Mouse (Mus musculus) lung, postnatal 0 days (tissue): Measurements from ENCODE around the gene Arhgap29. TPM values are rescaled to one million over a fixed set of nuclear protein-coding genes. Genes with fewer than 3 reads are reported as not detected.

ENCODE experiments used
- ATAC-seq: fragments of 200-750 bp; cut with Nextera tagmentation; 2 replicates; pipeline ENCODE4 v1.8.0; 2017; ENCODE audit warnings: moderate library complexity
- DNase-seq: peaks from one replicate; pipeline ENCODE4 v3.0.0-alpha.2; 2016; ENCODE audit warnings: low spot score
- H3K27ac ChIP-seq: fragments of 300-500 bp; sonication (generic); 2 replicates; pipeline ENCODE4 v1.5.1; 2014; ENCODE audit warnings: antibody characterized with exemption, mild to moderate bottlenecking, low read length, mixed read lengths
- H3K27me3 ChIP-seq: fragments of 300-500 bp; sonication (generic); replicated peaks from 2 replicates; pipeline ENCODE4 v1.6.1; 2014; ENCODE audit warnings: low read length, mixed read lengths; ENCODE audit not compliant: insufficient read depth
- H3K36me3 ChIP-seq: fragments of 300-500 bp; sonication (generic); 2 replicates; pipeline ENCODE4 v1.6.1; 2014; ENCODE audit warnings: low read length, mixed read lengths; ENCODE audit not compliant: insufficient read depth
- H3K4me1 ChIP-seq: fragments of 300-500 bp; sonication (generic); 2 replicates; pipeline ENCODE4 v1.6.1; 2014; ENCODE audit warnings: antibody characterized with exemption, low read depth, low read length, mixed read lengths; ENCODE audit not compliant: insufficient read depth
- H3K4me2 ChIP-seq: fragments of 300-500 bp; sonication (generic); replicated peaks from 2 replicates; pipeline ENCODE4 v1.6.1; 2014; ENCODE audit warnings: low read depth, mild to moderate bottlenecking, low read length, moderate library complexity, mixed read lengths
- H3K4me3 ChIP-seq: fragments of 300-500 bp; sonication (generic); 2 replicates; pipeline ENCODE4 v1.5.1; 2014; ENCODE audit warnings: low read depth, low read length
- H3K9ac ChIP-seq: fragments of 300-500 bp; sonication (generic); replicated peaks from 2 replicates; pipeline ENCODE4 v1.6.1; 2014; ENCODE audit warnings: low read depth, mild to moderate bottlenecking
- H3K9me3 ChIP-seq: fragments of 300-500 bp; sonication (generic); 2 replicates; pipeline ENCODE4 v1.6.1; 2016; ENCODE audit warnings: low read length, mixed read lengths
- CTCF ChIP-seq: IDR thresholded peaks from 2 replicates; pipeline ENCODE4 v1.5.1; 2016; ENCODE audit warnings: antibody characterized with exemption, mild to moderate bottlenecking
- EP300 ChIP-seq: IDR thresholded peaks from 2 replicates; pipeline ENCODE4 v1.6.1; 2016; ENCODE audit warnings: antibody characterized with exemption, mild to moderate bottlenecking, control low read depth
- WGBS: fragments of 180-500 bp; shearing (Covaris S2); extraction: QIAGEN DNeasy Blood & Tissue Kit; methylation state at CpG from one replicate; pipeline ENCODE4 v1.1.7; 2014; 5-methylcytosine and 5-hydroxymethylcytosine counted together
- polyA plus RNA-seq: library from polyadenylated mRNA; unstranded; fragments of >200 nt; fragmentation: Nextera tagmentation; extraction: Ambion mirVana; gene quantifications from 2 replicates; pipeline ENCODE4 v1.2.1, GENCODE M21; 2015

Gene Arhgap29
- polyA plus RNA-seq, 1 experiment from 2014 or later = 56.8 TPM

DNA sequence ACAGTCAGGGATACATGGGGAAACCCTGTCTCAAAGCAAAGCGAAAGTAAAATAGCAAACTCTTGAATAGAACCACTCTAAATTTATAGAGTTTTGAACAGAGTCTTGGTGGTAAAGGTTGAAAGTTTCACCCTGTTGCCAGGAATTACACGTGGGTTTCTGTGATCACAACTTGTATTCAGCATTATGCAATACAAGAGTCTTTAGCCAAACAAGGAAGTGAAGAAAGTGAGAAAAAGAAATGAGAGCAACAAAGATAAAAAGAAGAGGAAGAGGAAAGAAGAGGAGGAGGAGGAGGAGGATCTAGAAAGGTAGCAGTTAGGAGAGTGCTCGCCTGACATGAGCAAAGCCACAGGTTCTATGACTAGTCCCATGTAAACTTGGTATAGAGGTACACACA is 70.0 kb downstream of the Arhgap29 start:
- no peak overlapping the region for H3K27ac ChIP-seq
- 56% methylated on average over 3 of the region's 3 CpGs for WGBS
- no peaks in the 10 kb centered on the region for H3K36me3 ChIP-seq
- TF ChIP-seq CTCF = no peak
- no peak for TF ChIP-seq EP300
- 0 out of 2 replicates have a peak, but pooled peaks cover 3% of the 10 kb centered on the region for H3K4me1 ChIP-seq
- H3K4me3 ChIP-seq = no peak overlapping the region
- ATAC-seq (no peak), DNase-seq (no peak)
- H3K9ac ChIP-seq = no peak overlapping the region
- no peaks in the 10 kb centered on the region for H3K9me3 ChIP-seq
- H3K4me2 ChIP-seq = no peak overlapping the region
- H3K27me3 ChIP-seq = no peaks in the 10 kb centered on the region

DNA sequence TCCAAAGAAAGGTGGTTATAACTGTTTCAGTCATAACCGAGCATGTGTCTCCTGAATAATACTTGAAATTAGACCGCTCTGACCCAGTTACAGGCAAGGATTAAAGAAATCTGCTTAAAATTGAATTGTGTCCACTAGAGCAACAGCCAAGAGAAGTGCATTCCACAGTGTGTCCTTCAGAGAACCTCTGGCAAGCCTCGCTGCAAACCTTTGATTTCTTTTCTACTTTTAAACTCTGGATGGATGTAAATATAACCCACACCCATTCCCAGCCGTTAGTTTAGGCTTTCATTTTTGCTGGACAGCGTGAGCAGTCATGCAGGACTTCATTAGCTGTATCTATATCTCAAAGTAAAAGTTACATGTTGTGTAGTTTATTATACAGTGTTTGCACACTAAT is 74.3 kb downstream of the Arhgap29 start:
- ATAC-seq (peak; percentile 12; the same call in 1 of the 2 replicates), DNase-seq (peak; percentile 38)
- WGBS = 31% methylated on average over 5 of the region's 5 CpGs
- no peaks in the 10 kb centered on the region for H3K27me3 ChIP-seq
- H3K4me3 ChIP-seq = no peak overlapping the region
- H3K36me3 ChIP-seq = no peaks in the 10 kb centered on the region
- no peaks in the 10 kb centered on the region for H3K9me3 ChIP-seq
- H3K9ac ChIP-seq = no peak overlapping the region
- H3K4me1 ChIP-seq = no peaks in the 10 kb centered on the region
- H3K27ac ChIP-seq = no peak overlapping the region
- H3K4me2 ChIP-seq = no peak overlapping the region
- TF ChIP-seq EP300 = no peak
- no peak for TF ChIP-seq CTCF

DNA sequence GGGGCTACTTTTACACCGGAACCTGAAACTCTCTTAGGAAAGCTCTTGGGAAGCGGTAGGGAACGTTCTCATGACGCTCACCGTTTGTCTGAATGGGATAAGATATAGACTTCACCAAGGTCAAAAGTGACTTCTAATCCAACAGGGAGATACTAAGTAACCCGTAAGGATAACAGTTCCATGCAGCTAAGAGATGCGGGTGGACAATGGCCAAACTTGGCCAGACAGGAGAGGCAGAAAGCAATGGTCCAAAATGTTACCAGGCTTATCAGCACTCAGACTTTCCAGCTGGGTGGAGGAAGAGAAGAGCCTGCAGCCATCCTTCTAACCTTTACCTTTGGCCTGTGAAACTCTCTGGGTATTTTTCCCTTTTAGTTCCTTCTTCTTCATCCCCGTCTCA is 75.4 kb downstream of the Arhgap29 start:
- no peaks in the 10 kb centered on the region for H3K36me3 ChIP-seq
- no peaks in the 10 kb centered on the region for H3K9me3 ChIP-seq
- no peak for ATAC-seq
- no peak for DNase-seq
- no peaks in the 10 kb centered on the region for H3K4me1 ChIP-seq
- H3K27me3 ChIP-seq = no peaks in the 10 kb centered on the region
- no peak overlapping the region for H3K9ac ChIP-seq
- H3K4me2 ChIP-seq = no peak overlapping the region
- no peak overlapping the region for H3K27ac ChIP-seq
- TF ChIP-seq CTCF = no peak
- no peak for TF ChIP-seq EP300
- no peak overlapping the region for H3K4me3 ChIP-seq
- 86% methylated on average over 8 of the region's 8 CpGs for WGBS

DNA sequence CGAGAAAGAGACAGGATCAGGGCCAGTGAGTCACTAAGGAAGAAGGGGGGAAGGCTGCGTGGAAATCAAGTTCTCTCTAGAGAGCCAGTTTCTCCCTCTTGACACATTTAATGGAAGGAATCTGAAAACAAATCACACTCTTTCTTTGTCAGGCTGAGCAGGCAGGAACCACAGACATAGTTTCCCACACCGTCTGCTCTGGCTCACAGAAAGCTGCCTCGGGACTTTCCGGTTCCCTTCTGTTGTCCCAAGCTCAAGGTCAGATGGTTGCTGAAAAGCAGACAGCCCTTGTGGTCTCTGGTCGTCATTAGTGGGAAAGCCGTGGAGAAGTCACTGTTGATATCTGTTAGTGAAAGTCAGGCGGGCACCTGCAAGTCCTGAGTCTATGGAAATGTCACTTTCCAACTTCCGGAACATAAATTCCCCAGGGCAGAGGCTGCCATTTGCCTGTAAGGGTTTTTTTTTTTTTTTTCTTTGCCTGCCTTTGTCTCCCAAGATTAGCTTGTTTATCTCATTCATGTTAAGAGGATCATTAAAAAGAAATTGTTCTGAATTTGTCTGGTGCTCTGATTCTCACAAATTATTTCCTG is 81.0 kb downstream of the Arhgap29 start:
- H3K9ac ChIP-seq = no peak overlapping the region
- ATAC-seq = no peak
- no peaks in the 10 kb centered on the region for H3K36me3 ChIP-seq
- H3K4me2 ChIP-seq = no peak overlapping the region
- H3K9me3 ChIP-seq = no peaks in the 10 kb centered on the region
- H3K4me3 ChIP-seq = no peak overlapping the region
- no peak for TF ChIP-seq CTCF
- TF ChIP-seq EP300 = no peak
- H3K4me1 ChIP-seq = no peaks in the 10 kb centered on the region
- no peaks in the 10 kb centered on the region for H3K27me3 ChIP-seq
- DNase-seq = no peak
- no peak overlapping the region for H3K27ac ChIP-seq
- 35% methylated on average over 9 of the region's 9 CpGs for WGBS

DNA sequence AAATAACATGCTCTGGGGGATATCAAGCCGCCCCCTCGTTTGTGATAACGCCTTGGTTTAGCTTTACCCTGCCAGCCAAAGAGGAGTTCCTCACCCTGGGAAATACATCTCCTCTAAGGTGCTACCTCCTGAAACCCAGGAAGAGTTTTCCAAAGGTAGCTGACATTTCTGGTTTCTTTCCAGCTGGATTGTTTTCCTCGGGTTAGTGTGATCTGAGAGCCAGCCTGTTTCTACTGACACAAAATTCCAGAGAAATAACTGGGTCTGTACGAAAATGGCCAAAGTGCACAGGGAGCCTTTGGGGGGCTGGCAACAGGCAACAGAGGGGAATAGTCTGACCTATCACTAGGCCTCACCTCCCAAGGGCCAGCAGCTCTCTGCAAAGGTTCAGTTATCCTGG is 81.9 kb downstream of the Arhgap29 start:
- no peak overlapping the region for H3K4me2 ChIP-seq
- H3K36me3 ChIP-seq = no peaks in the 10 kb centered on the region
- H3K27me3 ChIP-seq = no peaks in the 10 kb centered on the region
- no peak overlapping the region for H3K9ac ChIP-seq
- TF ChIP-seq EP300 (no peak), CTCF (no peak)
- no peak for DNase-seq
- H3K27ac ChIP-seq = no peak overlapping the region
- no peaks in the 10 kb centered on the region for H3K9me3 ChIP-seq
- WGBS = 55% methylated on average over 5 of the region's 5 CpGs
- no peak for ATAC-seq
- H3K4me1 ChIP-seq = no peaks in the 10 kb centered on the region
- no peak overlapping the region for H3K4me3 ChIP-seq

DNA sequence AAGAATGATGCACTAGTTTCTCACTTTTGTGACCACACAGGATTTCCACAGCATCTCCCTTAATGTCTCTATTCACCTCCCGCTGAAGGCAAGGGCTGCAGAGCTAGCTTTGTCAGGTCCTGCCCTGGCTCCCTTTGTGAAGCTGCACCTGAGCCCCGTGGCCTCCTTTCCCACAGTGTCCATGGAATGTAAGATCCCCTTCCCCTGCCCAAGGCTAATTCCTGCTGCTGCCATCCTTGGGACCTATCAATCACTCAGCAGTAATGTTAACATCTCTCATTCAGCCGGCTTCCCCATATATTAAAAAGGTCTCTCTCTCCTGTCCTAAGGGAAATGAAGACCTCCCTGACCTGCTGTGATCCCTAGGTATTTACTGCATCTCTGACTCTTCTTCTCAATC is 82.8 kb downstream of the Arhgap29 start:
- 62% methylated on average over 3 of the region's 3 CpGs for WGBS

DNA sequence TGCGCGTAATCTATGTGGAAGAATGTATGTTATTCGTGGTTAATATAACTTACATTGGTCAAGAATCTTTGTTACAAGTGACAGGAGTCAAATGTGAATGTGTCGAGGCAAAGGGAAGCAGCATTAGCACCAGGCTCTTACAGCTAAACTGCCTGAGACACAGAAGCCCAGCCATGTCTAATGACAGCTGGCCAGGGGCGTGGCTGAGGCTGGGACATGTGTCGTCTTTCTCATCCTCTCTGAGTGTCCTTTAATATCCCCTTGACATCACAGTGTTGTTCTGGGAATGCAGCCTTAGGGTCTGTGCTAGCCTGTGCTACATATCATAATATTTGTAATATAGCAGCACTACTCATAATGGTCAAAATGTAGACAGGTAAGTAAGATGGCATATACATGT is 88.2 kb downstream of the Arhgap29 start:
- Histone ChIP-seq H3K9me3 (no peaks in the 10 kb centered on the region), H3K27me3 (0 out of 2 replicates have a peak, but pooled peaks cover 6% of the 10 kb centered on the region), H3K4me1 (no peaks in the 10 kb centered on the region), H3K9ac (no peak overlapping the region), H3K27ac (no peak overlapping the region), H3K4me3 (no peak overlapping the region), H3K36me3 (no peaks in the 10 kb centered on the region), H3K4me2 (no peak overlapping the region)
- DNase-seq = no peak
- 74% methylated on average over 6 of the region's 6 CpGs for WGBS
- ATAC-seq = no peak
- no peak for TF ChIP-seq EP300
- no peak for TF ChIP-seq CTCF

More for the DNA sequence above, 82.8 kb downstream of the Arhgap29 start:
- ATAC-seq = no peak
- no peak overlapping the region for H3K9ac ChIP-seq
- H3K27me3 ChIP-seq = no peaks in the 10 kb centered on the region
- no peak overlapping the region for H3K4me2 ChIP-seq
- H3K9me3 ChIP-seq = no peaks in the 10 kb centered on the region
- H3K4me3 ChIP-seq = no peak overlapping the region
- TF ChIP-seq EP300 = no peak
- TF ChIP-seq CTCF = no peak
- no peaks in the 10 kb centered on the region for H3K4me1 ChIP-seq
- no peak overlapping the region for H3K27ac ChIP-seq
- no peak for DNase-seq
- no peaks in the 10 kb centered on the region for H3K36me3 ChIP-seq
